Mouse (Mus musculus) megakaryocyte-erythroid progenitor cell, adult 5 weeks (primary cell): ENCODE measurements around the gene Tmed4. TPM values are rescaled to one million over a fixed set of nuclear protein-coding genes. Genes with fewer than 3 reads are reported as not detected.

ENCODE experiments used
- polyA plus RNA-seq: library from polyadenylated mRNA; stranded (reverse); fragments of >175 nt; gene quantifications from 2 replicates; pipeline ENCODE4 v1.2.3, GENCODE M21; 2012

Tmed4 gene
- 69.2 and 85.5 TPM in 2 replicates for polyA plus RNA-seq

GRCm38 (mm10) chr11:6274387-6275093 lies at the start of gene Tmed4:
Tmed4 (minus strand) TSS chr11:6274870.

GRCm38 (mm10) chr11:6291401-6292115 lies 16.9 kb upstream of the Tmed4 start, which contains the start of gene Ogdh:
Ogdh (plus strand) TSS chr11:6291633.

GRCm38 (mm10) chr11:6267320-6268254 lies 7.1 kb downstream of the Tmed4 start, which contains the start of gene Ddx56:
Ddx56 (minus strand) TSS chr11:6267772.

GRCm38 (mm10) chr11:6230012-6230411 lies 44.7 kb downstream of the Tmed4 start, which contains the start of gene Npc1l1:
Npc1l1 (minus strand) TSS chr11:6230143.

Other genes starting within 250 kb of the Tmed4 start
- gene Camk2b, start 208.5 kb downstream of the Tmed4 start, polyA plus RNA-seq, result 0.81 and 0.96 TPM in 2 replicates
- not detected in 2 replicates for gene A730071L15Rik, start 74.8 kb downstream of the Tmed4 start, polyA plus RNA-seq
- 19.5 and 24.4 TPM in 2 replicates for gene Nudcd3, start 74.5 kb downstream of the Tmed4 start, polyA plus RNA-seq
- gene Npc1l1, start 44.7 kb downstream of the Tmed4 start, polyA plus RNA-seq, result not detected in 2 replicates
- 19.3 and 19.5 TPM in 2 replicates for gene Ddx56, start 7.1 kb downstream of the Tmed4 start, polyA plus RNA-seq
- 66.1 and 74.6 TPM in 2 replicates for gene Ogdh, start 16.8 kb upstream of the Tmed4 start, polyA plus RNA-seq
- 302 and 343 TPM in 2 replicates for gene Zmiz2, start 114.2 kb upstream of the Tmed4 start, polyA plus RNA-seq
- gene Ppia, start 140.6 kb upstream of the Tmed4 start, polyA plus RNA-seq, result 175 and 192 TPM in 2 replicates
- gene H2afv, start 169.6 kb upstream of the Tmed4 start, polyA plus RNA-seq, result 154 and 173 TPM in 2 replicates
- gene Purb, start 201.0 kb upstream of the Tmed4 start, polyA plus RNA-seq, result 11.1 and 14.7 TPM in 2 replicates
- gene Myo1g, start 246.1 kb upstream of the Tmed4 start, polyA plus RNA-seq, result 60.0 and 82.0 TPM in 2 replicates